Mouse (Mus musculus): ENCODE measurements at regions not wholly inside any gene's neighbourhood (a gene's known extent, or its start where the extent isn't known, plus 50 kb on each side); places are given as distances from the start of the nearest gene placed in this dataset.
A peak's percentile ranks its signal among the peaks of the same experiment; 100 is the strongest.

- Histone ChIP-seq H3ac (ENCODE audit: control insufficient read depth, insufficient read length, low read depth) (no peak overlapping the region), H3K79me3 (ENCODE audit: low read depth) (no peaks in the 10 kb centered on the region), H3K27me3 (ENCODE audit: control insufficient read depth, insufficient read depth, insufficient read length) (no peaks in the 10 kb centered on the region), H3K4me3 (ENCODE audit: insufficient read depth, poor library complexity, severe bottlenecking) (no peak overlapping the region), H3K36me3 (ENCODE audit: control insufficient read depth, insufficient read depth) (no peaks in the 10 kb centered on the region), H3K79me2 (ENCODE audit: control insufficient read depth, insufficient read depth) (no peaks in the 10 kb centered on the region)
- TF ChIP-seq USF1 (IDR thresholded peaks at IDR 0.05; ENCODE audit: low read depth), result no peak
- TF ChIP-seq MAX (IDR thresholded peaks at IDR 0.05), result no peak
- TF ChIP-seq MYOG (IDR thresholded peaks at IDR 0.05; ENCODE audit: control insufficient read depth, extremely low read depth, insufficient read length), result no peak
- TF ChIP-seq MYOD1 (IDR thresholded peaks at IDR 0.05; ENCODE audit: control insufficient read depth, insufficient read length, low read depth), result no peak
- TF ChIP-seq FOSL1 (IDR thresholded peaks at IDR 0.05; ENCODE audit: insufficient read depth, low read length, poor library complexity, severe bottlenecking), result no peak
- no peak for TF ChIP-seq CEBPB (IDR thresholded peaks at IDR 0.05; ENCODE audit: low read depth)
- TF ChIP-seq CTCF (IDR thresholded peaks at IDR 0.05; ENCODE audit: control insufficient read depth, insufficient read depth, insufficient read length), result no peak
Measured at GRCm38 (mm10) chr5:43146928-43147327, 86.0 kb upstream of the Cpeb2 start.

GRCm38 (mm10) chr5:43148486-43148885, 84.5 kb upstream of the Cpeb2 start:
- H3ac ChIP-seq (ENCODE audit: control insufficient read depth, insufficient read length, low read depth), result no peak overlapping the region
- H3K79me2 ChIP-seq (ENCODE audit: control insufficient read depth, insufficient read depth), result no peaks in the 10 kb centered on the region
- TF ChIP-seq FOSL1 (IDR thresholded peaks at IDR 0.05; ENCODE audit: insufficient read depth, low read length, poor library complexity, severe bottlenecking) (no peak), MYOG (IDR thresholded peaks at IDR 0.05; ENCODE audit: control insufficient read depth, extremely low read depth, insufficient read length) (no peak), CEBPB (IDR thresholded peaks at IDR 0.05; ENCODE audit: low read depth) (no peak), MAX (IDR thresholded peaks at IDR 0.05) (no peak), MYOD1 (IDR thresholded peaks at IDR 0.05; ENCODE audit: control insufficient read depth, insufficient read length, low read depth) (no peak), USF1 (IDR thresholded peaks at IDR 0.05; ENCODE audit: low read depth) (peak; percentile 30), CTCF (IDR thresholded peaks at IDR 0.05; ENCODE audit: control insufficient read depth, insufficient read depth, insufficient read length) (no peak)

GRCm38 (mm10) chr5:43149559-43149958, 83.4 kb upstream of the Cpeb2 start:
- TF ChIP-seq MAX (IDR thresholded peaks at IDR 0.05), result no peak
- TF ChIP-seq CEBPB (IDR thresholded peaks at IDR 0.05; ENCODE audit: low read depth), result no peak
- no peak for TF ChIP-seq USF1 (IDR thresholded peaks at IDR 0.05; ENCODE audit: low read depth)
- TF ChIP-seq FOSL1 (IDR thresholded peaks at IDR 0.05; ENCODE audit: insufficient read depth, low read length, poor library complexity, severe bottlenecking), result no peak
- no peak for TF ChIP-seq MYOG (IDR thresholded peaks at IDR 0.05; ENCODE audit: control insufficient read depth, extremely low read depth, insufficient read length)
- TF ChIP-seq MYOD1 (IDR thresholded peaks at IDR 0.05; ENCODE audit: control insufficient read depth, insufficient read length, low read depth), result no peak
- no peak for TF ChIP-seq CTCF (IDR thresholded peaks at IDR 0.05; ENCODE audit: control insufficient read depth, insufficient read depth, insufficient read length)
- Histone ChIP-seq H3ac (ENCODE audit: control insufficient read depth, insufficient read length, low read depth) (no peak overlapping the region), H3K27me3 (ENCODE audit: control insufficient read depth, insufficient read depth, insufficient read length) (no peaks in the 10 kb centered on the region), H3K79me3 (ENCODE audit: low read depth) (no peaks in the 10 kb centered on the region), H3K36me3 (ENCODE audit: control insufficient read depth, insufficient read depth) (no peaks in the 10 kb centered on the region), H3K4me3 (ENCODE audit: insufficient read depth, poor library complexity, severe bottlenecking) (no peak overlapping the region), H3K79me2 (ENCODE audit: control insufficient read depth, insufficient read depth) (no peaks in the 10 kb centered on the region)

More at GRCm38 (mm10) chr5:43148486-43148885, 84.5 kb upstream of the Cpeb2 start:
- Histone ChIP-seq H3K79me3 (ENCODE audit: low read depth) (no peaks in the 10 kb centered on the region), H3K36me3 (ENCODE audit: control insufficient read depth, insufficient read depth) (no peaks in the 10 kb centered on the region), H3K4me3 (ENCODE audit: insufficient read depth, poor library complexity, severe bottlenecking) (no peak overlapping the region), H3K27me3 (ENCODE audit: control insufficient read depth, insufficient read depth, insufficient read length) (no peaks in the 10 kb centered on the region)

GRCm38 (mm10) chr5:43151099-43151774, 81.7 kb upstream of the Cpeb2 start:
- Histone ChIP-seq H3ac (ENCODE audit: control insufficient read depth, insufficient read length, low read depth) (no peak overlapping the region), H3K4me3 (ENCODE audit: insufficient read depth, poor library complexity, severe bottlenecking) (no peak overlapping the region), H3K27me3 (ENCODE audit: control insufficient read depth, insufficient read depth, insufficient read length) (no peaks in the 10 kb centered on the region), H3K79me2 (ENCODE audit: control insufficient read depth, insufficient read depth) (no peaks in the 10 kb centered on the region), H3K79me3 (ENCODE audit: low read depth) (no peaks in the 10 kb centered on the region), H3K36me3 (ENCODE audit: control insufficient read depth, insufficient read depth) (no peaks in the 10 kb centered on the region)
- TF ChIP-seq FOSL1 (IDR thresholded peaks at IDR 0.05; ENCODE audit: insufficient read depth, low read length, poor library complexity, severe bottlenecking) (no peak), USF1 (IDR thresholded peaks at IDR 0.05; ENCODE audit: low read depth) (no peak), CTCF (IDR thresholded peaks at IDR 0.05; ENCODE audit: control insufficient read depth, insufficient read depth, insufficient read length) (no peak)

GRCm38 (mm10) chr5:43152119-43152611, 80.8 kb upstream of the Cpeb2 start:
- TF ChIP-seq MYOD1 (IDR thresholded peaks at IDR 0.05; ENCODE audit: control insufficient read depth, insufficient read length, low read depth) (no peak), FOSL1 (IDR thresholded peaks at IDR 0.05; ENCODE audit: insufficient read depth, low read length, poor library complexity, severe bottlenecking) (no peak), USF1 (IDR thresholded peaks at IDR 0.05; ENCODE audit: low read depth) (no peak), CTCF (IDR thresholded peaks at IDR 0.05; ENCODE audit: control insufficient read depth, insufficient read depth, insufficient read length) (no peak), MAX (IDR thresholded peaks at IDR 0.05) (no peak), CEBPB (IDR thresholded peaks at IDR 0.05; ENCODE audit: low read depth) (no peak), MYOG (IDR thresholded peaks at IDR 0.05; ENCODE audit: control insufficient read depth, extremely low read depth, insufficient read length) (no peak)
- Histone ChIP-seq H3ac (ENCODE audit: control insufficient read depth, insufficient read length, low read depth) (no peak overlapping the region), H3K4me3 (ENCODE audit: insufficient read depth, poor library complexity, severe bottlenecking) (no peak overlapping the region), H3K27me3 (ENCODE audit: control insufficient read depth, insufficient read depth, insufficient read length) (no peaks in the 10 kb centered on the region), H3K79me2 (ENCODE audit: control insufficient read depth, insufficient read depth) (no peaks in the 10 kb centered on the region), H3K79me3 (ENCODE audit: low read depth) (no peaks in the 10 kb centered on the region), H3K36me3 (ENCODE audit: control insufficient read depth, insufficient read depth) (no peaks in the 10 kb centered on the region)

Measured in C2C12 (cell line).